Mouse (Mus musculus) erythroblast, adult 5-6 weeks (primary cell): ENCODE data around the gene Hnrnpl. TPM values are rescaled to one million over a fixed set of nuclear protein-coding genes. Genes with fewer than 3 reads are reported as not detected.

ENCODE experiments used
- ATAC-seq: replicated peaks from 2 replicates; pipeline ENCODE4 v1.8.0; 2016; ENCODE audit warnings: moderate number of reproducible peaks, mild to moderate bottlenecking, moderate TSS enrichment, inconsistent platforms; ENCODE audit not compliant: poor library complexity, low FRiP score, severe bottlenecking
- total RNA-seq, 2 experiments: library from RNA; stranded (forward) in 1 of 2; stranded (reverse) in 1 of 2; fragments of 150-400 nt in 1 of 2; fragments of 200-764, 138-1000 nt in 1 of 2; gene quantifications; 2 replicates each; pipeline versions ENCODE4 v1.2.3 to v1.2.4; 2015 to 2017; ENCODE audit warnings: low replicate concordance in 2 of 2

Hnrnpl gene
- total RNA-seq, 2 experiments from 2014 or later, result 140 to 172 TPM

DNA sequence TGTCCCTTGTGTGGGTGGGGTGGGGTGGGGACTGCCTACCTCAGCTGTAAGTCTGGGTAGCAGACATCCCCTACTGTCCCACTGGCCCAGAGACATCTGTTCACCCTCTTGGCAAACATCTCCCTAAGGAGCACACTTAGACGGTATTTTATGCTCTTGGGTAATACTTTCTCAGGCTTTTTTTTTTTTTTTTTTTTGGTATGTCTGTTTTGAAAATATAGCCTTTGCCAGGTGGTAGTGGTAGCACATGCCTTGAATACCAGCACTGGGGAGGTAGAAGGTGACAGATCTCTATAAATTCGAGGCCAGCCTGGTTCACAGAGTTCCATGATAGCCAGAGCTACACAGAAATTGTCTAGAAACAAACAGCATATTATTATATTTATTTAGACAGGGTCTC is 15.6 kb downstream of the Hnrnpl start:
- no peak for ATAC-seq

DNA sequence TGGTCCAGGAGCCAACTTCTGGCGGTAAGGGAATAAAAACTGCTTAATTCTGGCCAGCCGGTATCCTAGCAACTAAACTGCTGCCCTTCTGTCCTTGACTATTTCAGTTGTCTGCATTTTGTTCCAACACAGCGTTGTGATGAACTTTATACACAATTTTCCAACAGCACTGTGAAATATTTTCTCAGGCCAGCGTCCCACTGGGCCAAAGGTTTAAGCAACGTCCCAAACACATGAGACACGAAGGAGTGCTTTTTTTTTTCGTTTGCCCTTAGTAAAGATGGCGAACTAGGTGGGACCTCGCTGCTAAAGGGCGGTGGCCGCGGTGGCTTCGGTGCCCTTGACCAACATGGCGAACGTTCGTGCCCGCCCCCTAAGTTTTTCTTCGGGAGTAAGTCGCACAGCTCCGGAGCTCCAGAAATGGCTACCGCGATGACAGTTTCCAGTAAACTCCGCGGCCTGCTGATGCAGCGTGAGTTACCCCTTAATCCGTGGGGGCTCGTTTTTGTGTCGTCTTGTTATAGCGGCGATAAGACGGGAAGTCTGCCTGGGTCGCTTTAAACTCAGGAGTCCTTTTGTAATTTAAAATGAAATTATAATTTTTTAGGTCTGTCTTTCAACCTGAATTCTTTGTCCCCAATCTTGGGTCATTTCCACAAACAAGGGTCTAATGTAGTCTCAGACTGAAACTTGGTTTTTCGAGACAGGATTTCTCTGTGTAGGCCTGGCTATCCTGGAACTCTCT is 16.8 kb downstream of the Hnrnpl start, which contains the start of gene Ech1:
TSS of gene Ech1 (plus strand) at position 277 of the 745 bp plus-strand sequence.
- ATAC-seq, result peak; percentile 99

DNA sequence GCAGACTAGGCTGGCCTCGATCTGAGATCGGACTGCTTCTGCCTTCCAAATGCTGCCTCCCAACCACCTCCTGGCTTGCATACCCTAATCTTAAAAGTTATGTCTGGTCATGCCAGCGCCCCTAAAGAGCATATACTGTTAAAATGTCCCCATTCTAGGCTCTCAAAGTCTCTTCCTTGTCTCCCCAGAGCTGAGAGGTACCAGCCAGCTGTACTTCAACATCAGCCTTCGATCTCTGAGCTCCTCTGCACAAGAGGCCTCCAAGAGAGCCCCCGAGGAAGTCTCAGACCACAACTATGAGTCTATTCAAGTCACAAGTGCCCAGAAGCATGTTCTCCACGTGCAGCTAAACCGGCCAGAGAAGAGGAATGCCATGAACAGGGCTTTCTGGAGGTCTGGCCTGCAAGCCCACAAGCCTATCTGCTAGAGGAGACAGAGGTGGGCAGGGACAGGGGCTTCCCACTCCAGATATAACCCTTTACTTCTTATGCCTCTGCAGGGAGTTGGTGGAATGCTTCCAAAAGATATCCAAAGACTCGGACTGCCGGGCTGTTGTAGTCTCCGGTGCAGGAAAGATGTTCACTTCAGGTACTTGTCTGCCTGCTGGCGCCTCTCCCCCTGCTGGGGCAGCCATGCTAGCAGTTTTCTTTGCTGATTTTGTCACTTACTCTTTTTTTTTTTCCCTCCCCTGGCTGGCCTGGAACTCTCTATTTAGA is 17.5 kb downstream of the Hnrnpl start:
- ATAC-seq, result peak; percentile 36

DNA sequence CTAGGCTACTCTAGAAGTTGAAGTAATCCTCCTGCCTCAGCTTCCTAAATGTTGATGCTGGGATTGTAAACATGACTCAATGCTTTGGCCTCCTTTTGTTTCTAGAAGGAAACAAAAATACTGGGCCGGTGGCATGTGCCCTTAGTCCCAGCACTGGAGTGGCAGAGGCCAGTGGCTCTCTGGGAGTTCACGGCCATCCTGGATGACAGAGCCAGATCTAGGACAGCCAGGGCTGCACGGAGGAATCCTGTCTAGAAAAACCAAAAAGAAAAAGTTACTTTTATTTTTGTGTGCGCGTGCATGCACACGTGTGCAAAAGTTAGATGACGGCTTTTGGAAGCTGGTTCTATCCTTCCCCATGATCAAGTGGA is 18.0 kb downstream of the Hnrnpl start:
- ATAC-seq, result no peak

DNA sequence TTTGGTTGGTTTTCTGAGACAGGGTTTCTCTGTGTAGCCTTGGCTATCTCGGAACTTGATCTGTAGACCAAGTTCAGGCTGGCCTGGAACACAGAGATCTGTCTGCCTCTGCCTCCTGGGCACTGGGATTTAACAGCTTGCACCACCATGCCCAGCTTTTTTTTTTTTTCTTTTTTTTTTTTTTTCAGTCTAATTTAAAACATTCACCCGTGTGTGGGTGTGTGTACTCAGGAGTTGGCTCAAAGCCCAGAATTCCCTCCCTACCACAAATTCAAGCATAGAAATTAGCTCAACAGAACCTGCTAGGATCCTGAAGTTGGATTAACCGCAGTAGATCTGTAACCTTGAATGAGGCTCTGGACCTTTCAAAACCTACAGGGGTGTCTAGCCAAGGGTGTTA is 19.0 kb downstream of the Hnrnpl start:
- ATAC-seq, result no peak

DNA sequence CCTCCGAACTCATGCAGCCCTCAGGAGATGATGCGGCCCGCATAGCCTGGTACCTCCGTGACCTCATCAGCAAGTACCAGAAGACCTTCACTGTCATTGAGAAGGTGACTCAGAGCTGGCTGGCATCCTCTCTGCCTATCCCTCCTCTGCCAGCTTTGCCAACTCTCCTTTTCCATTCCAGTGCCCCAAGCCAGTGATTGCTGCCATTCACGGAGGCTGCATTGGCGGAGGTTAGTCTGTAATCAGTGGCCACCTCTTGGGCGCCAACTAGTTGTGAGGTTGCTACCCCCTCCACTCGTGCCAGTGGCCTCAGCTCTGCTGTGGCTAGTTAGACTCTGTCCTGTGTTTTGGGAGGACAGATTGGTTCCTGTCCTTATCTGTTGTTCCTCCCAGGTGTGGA is 21.5 kb downstream of the Hnrnpl start:
- no peak for ATAC-seq

DNA sequence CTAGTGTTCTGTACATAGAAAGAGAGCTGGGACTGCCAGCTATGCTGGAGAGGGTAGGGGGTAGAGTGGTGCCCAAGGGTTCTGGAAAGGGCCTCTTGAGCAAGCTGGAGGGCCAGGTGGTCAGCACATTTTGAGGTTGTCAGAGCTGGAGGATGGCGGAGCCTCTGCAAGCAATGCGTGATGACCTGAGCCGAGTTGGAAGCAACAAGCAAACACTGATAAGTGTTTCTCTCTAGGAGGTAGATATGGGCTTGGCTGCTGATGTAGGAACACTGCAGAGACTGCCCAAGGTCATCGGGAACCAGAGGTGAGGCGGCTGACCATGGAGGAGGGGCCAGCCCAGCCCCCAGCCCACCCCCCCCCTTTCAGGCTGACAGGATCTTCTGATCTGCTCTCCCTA is 22.6 kb downstream of the Hnrnpl start:
- no peak for ATAC-seq

DNA sequence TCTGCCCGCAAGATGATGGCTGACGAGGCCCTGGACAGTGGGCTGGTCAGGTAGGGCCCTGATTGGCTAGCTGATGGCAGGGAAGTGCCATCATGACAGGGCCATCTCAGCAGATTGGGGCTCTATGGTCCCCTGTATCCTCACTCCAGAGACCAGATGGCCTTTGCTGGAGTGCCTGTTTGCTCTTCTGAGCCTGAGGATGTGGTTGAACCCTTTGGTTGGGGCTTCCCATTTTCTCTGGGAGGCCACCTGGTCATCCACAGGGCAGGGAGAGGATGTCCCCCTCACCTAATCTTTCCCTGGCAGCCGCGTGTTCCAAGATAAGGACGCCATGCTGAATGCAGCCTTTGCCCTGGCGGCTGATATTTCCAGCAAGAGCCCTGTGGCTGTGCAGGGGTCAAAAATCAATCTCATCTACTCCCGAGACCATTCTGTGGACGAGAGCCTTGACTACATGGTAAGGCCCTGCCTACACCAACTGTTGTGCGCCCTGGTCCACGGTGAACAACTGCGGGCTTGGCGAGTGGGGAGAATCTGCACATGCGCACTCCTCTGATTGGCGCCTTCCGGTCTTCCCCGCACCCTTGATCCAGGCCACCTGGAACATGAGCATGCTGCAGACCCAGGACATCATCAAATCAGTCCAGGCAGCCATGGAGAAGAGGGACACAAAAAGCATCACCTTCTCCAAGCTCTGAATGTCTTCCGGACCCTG is 23.2 kb downstream of the Hnrnpl start:
- ATAC-seq, result no peak

DNA sequence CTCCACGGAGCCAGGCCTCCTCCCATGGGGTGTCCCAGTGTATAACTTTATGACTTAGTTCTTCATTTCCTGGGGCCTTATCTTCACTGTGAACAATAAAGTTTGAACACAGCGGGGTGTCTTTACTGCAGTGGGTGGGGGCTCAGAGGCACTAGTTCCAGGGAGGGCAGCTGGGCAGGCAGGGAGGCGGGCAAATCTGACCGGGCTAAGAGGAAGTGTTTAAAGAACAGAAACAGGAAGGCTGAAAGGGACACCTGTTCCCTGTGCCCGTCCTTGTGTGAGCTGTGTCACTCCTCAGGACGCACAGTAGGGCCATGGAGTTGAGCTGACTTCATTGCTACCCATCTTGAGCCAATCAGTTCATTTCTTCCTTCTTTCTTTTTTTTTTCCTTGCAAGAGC is 23.8 kb downstream of the Hnrnpl start:
- no peak for ATAC-seq

DNA sequence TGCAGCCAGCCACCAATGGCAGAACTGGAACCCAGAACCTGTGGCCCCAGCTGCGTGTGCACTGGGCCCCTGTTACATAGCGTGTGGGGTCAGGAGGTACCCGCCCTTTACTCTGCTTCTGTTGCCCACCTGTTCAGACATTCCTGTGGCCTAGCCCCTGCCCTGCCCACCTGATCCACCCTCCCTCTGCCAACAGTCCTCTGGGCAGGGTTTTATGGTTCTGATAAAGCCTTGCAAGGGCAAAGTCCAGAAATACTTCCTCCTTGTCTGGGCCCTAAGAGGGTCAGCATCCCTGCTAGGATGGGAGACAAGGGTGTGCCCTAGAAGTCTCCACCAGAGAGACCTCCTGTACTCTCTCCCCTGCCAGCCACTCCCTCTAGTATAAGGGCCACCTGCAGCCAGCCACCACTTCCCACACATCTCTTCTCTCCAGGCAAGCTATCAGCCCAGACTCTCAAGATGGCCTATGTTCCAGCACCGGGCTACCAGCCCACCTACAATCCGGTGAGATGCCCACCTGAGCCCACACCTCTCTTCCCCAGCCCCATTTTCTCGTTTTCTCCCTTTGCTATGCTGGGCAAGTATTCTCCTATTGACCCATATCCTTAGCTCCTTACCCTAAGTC is 25.5 kb downstream of the Hnrnpl start, which contains the start of gene Lgals4:
TSS of gene Lgals4 (plus strand) at position 132 of the 625 bp plus-strand sequence.
- no peak for ATAC-seq

DNA sequence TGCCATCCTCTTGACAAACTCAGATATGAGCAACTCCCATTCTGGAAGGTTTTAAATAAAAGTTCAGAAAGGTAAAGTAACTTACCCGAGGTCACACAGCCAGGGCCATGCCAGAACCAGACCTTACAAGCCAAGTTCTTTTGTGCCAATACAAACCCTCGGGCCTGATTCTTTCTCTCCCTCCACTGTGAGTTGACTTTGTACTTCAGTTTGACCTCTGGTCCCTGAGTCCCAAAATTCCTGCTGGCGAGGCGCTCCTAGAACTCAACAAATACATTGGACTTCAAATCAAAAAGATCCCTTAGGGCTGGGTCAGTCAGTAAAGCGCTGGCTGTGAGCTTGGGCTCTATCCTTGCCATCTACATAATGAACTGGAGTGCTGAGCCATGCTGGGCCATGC is 28.6 kb downstream of the Hnrnpl start:
- ATAC-seq, result no peak

DNA sequence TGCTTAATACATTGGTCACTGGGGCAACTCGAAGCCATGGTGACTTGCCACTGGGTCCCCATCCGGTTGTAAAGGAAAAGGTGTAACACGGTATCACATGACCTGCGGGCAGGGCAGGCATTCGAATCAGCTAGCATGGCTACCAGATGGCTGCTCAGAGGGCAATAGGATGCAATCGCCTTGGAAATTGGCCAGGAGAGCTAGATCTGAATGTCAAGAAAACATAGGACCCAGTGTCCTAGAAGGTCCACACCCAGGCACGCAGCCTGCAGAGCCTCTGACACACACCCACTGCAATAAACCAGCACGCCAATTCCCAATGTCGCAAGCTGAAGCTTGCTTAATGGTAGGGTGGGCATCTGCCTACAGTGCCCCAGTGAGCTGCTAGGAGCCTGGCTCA is 30.0 kb downstream of the Hnrnpl start:
- no peak for ATAC-seq

DNA sequence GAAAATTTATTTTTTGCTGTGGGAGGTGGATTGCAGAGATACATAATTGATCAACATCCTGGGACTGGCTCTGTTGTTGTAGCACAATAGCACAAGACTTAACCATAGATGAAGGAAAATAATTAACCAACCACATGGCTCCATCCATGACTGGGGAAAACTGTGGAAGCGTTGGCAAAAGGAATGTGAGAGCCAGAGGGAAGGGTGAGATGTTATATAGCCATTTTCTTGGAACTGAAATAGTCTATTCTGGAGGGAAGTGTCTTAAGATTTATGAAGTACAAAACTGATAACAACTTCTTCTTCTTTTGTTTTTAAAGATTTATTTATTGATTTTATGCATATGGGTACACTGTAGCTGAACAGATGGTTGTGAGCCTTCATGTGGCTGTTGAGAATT is 38.9 kb downstream of the Hnrnpl start:
- ATAC-seq, result no peak

DNA sequence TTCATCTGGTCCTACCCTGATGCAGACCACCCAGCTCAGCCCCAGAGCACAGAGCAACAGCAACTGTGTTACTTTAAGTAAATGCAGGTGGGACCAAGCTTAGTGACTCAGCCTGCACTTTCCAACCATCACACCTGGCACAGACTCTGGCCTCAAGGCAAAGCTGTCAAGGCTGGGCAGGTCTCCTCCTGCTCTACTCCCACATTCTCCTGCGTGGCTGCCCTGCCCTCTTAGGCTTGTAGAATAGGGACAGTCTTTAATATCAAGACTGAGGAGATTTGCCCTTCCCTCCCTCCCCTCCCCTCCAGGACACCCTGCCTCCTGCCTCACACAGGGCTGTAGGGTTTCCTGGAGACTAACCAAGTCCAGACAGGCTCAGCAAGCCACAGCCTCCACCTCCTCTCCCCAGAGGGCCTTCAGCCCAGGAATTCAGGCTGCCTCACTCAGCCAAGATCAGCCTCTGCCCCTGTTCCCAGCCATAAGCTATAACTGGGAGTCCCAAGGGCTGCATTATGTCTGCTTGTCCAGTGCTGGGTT is 41.4 kb downstream of the Hnrnpl start:
- ATAC-seq, result peak; percentile 55

DNA sequence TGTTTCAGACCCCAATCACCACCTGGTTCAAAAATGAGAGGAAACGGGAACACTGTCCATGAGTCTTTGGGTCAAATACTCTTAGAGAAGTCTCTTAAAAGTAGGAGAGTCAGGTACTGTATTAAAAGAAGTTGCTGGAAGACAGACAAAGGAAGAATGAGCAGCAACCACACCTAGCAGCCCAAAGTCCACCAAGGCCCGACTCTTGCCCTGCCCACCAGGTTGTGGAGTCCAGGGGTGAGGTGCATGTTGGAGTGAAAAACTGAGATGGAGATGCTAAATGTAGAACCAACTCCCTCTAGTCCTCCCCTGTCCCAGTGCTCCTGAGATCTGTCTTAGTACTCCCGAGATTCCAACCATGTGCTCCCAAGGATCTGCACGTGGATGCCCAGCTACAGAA is 42.3 kb downstream of the Hnrnpl start:
- ATAC-seq, result no peak

DNA sequence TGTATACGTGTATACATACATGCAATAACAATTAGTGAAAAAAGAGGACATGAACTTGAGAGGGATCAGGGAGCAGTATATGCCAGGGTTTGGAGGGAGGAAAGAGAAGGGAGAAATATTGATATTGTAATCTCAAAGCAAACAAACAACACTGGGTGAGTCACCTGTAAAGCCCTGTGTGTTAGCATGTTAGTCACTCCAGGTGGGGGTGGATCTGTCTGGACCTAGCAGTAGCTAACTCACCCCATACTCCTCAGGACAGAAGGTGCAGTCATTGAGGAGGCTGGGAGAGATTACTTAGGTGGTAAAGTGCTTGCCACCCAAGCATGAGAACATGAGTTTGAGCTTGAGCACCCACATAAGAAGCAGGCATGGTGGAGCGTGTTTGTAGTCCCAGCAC is 51.6 kb downstream of the Hnrnpl start:
- ATAC-seq, result no peak

DNA sequence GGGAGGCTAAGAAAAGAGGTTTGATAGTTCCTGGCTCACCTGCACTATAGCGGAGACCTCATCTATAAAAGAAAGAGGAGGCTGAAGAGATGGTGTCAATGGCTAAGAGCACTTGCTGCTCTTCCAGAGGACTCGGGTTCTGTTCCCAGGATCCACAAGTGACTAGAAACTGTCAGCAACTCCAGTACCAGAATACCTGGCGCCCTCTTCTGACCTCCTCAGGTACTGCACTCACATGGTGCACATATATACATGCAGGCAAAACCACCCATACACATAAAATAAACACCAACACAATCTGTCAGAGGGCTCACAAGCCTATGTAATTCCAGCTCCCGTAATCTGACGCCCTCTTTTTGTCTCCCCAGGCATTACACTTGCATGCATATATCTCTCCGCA is 52.6 kb downstream of the Hnrnpl start:
- ATAC-seq, result no peak

DNA sequence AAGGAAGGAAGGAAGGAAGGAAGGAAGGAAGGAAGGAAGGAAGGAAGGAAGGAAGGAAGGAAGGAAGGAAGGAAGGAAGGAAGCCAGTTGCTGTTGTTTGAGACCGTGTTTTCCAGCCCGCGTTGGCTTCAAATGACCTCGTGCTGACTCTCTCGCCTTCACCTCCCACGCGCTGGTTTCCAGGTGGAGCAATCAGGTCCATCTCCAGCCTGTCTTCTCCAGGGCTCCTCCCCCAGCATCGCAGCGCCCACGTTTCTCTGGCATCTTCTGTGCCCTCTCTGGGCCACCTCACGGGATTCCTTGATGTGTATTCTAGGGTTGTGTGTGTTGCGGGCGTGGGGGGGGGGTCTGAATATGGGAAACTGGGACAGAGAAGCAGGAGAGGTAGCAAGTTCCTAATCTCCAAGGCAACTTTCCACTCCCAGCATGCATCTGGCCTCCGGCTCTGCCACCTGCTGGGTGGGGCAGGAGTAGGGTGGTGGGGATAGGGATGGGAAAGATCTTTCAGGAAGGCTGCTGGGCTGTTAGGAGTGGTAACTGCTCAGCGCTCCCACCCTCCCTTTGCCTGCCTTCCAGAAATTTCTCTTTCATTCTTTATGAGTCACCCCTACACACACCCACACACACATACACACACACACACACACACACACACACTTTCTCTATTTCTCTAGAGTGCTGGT is 54.6 kb downstream of the Hnrnpl start:
- no peak for ATAC-seq

DNA sequence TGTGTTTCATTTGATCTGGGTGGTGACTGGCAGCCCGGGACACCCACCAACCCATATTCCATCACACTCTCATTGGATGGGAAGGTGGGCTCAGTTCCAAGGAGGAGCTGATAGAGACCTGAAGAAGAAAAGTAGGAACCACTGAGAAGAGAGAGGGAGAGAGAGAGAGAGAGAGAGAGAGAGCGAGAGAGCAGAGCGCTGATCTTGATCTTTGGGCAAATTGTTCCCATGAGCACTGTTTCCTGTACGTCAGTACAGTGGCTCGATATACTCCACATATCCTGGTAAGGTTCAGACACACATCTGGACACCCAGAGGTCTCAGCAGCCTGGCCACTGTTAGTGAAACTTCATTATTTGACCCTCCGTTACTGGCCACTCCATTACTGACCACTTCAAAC is 55.2 kb downstream of the Hnrnpl start, which contains the start of gene Lgals7:
TSS of gene Lgals7 (plus strand) at position 314 of the 400 bp plus-strand sequence.
- ATAC-seq, result no peak
